Mouse (Mus musculus) C2C12 (cell line): Measurements from ENCODE around the gene Tmed2. TPM values are rescaled to one million over a fixed set of nuclear protein-coding genes. Genes with fewer than 3 reads are reported as not detected.

Source experiments
- H3K27me3 ChIP-seq: one replicate; pipeline ENCODE4 v1.6.1; 2011; ENCODE audit not compliant: control insufficient read depth, insufficient read depth, insufficient read length
- H3K36me3 ChIP-seq: one replicate; pipeline ENCODE4 v1.6.1; 2011; ENCODE audit not compliant: control insufficient read depth, insufficient read depth
- H3K4me3 ChIP-seq: one replicate; pipeline ENCODE4 v1.5.1; 2011; ENCODE audit warnings: mild to moderate bottlenecking, control low read depth; ENCODE audit not compliant: poor library complexity, insufficient read depth, severe bottlenecking
- H3K79me2 ChIP-seq: one replicate; pipeline ENCODE4 v1.6.1; 2011; ENCODE audit not compliant: control insufficient read depth, insufficient read depth
- H3K79me3 ChIP-seq: one replicate; pipeline ENCODE4 v1.6.1; 2011; ENCODE audit warnings: low read depth, control low read depth
- H3ac ChIP-seq: one replicate; pipeline ENCODE3; 2011; ENCODE audit warnings: low read depth; ENCODE audit not compliant: control insufficient read depth, insufficient read length
- CEBPB ChIP-seq: IDR thresholded peaks from one replicate; pipeline ENCODE4 v1.6.1; 2011; ENCODE audit warnings: low read depth, mild to moderate bottlenecking, control low read depth, moderate library complexity
- CTCF ChIP-seq: IDR thresholded peaks from one replicate; pipeline ENCODE4 v1.5.1; 2011; ENCODE audit not compliant: control insufficient read depth, insufficient read depth, insufficient read length
- FOSL1 ChIP-seq: IDR thresholded peaks from one replicate; pipeline ENCODE4 v1.8.0; 2011; ENCODE audit warnings: mild to moderate bottlenecking, low read length; ENCODE audit not compliant: poor library complexity, insufficient read depth, severe bottlenecking
- MAX ChIP-seq: IDR thresholded peaks from one replicate; pipeline ENCODE4 v1.6.1; 2011; ENCODE audit warnings: mild to moderate bottlenecking, control low read depth
- MYOD1 ChIP-seq: IDR thresholded peaks from one replicate; pipeline ENCODE4 v1.6.1; 2011; ENCODE audit warnings: low read depth; ENCODE audit not compliant: control insufficient read depth, insufficient read length
- MYOG ChIP-seq: IDR thresholded peaks from one replicate; pipeline ENCODE4 v1.6.1; 2011; ENCODE audit not compliant: control insufficient read depth, insufficient read length; ENCODE audit errors: extremely low read depth
- USF1 ChIP-seq: IDR thresholded peaks from one replicate; pipeline ENCODE4 v1.6.1; 2011; ENCODE audit warnings: low read depth, mild to moderate bottlenecking, control low read depth, moderate library complexity
- polyA plus RNA-seq: library from polyadenylated mRNA; unstranded; fragments of >200 nt; fragmentation: generic; extraction: Trizol; gene quantifications from one replicate; pipeline ENCODE4 v1.2.1, GENCODE M21; 2012; ENCODE audit warnings: missing spikeins

Gene Tmed2
- polyA plus RNA-seq, 1 experiment: 187 TPM

GRCm38 (mm10) chr5:124531583-124531930 is 8.9 kb upstream of the Tmed2 start:
- H3K36me3 ChIP-seq: no peaks in the 10 kb centered on the region
- no peaks in the 10 kb centered on the region for H3K27me3 ChIP-seq
- no peaks in the 10 kb centered on the region for H3K79me2 ChIP-seq
- H3ac ChIP-seq: peak overlapping the region; percentile 56
- TF ChIP-seq CTCF: no peak
- TF ChIP-seq CEBPB: no peak
- no peak for TF ChIP-seq FOSL1
- TF ChIP-seq MAX: no peak
- no peak for TF ChIP-seq MYOG
- peaks cover 2% of the 10 kb centered on the region for H3K79me3 ChIP-seq
- H3K4me3 ChIP-seq: peak overlapping the region; percentile 49

GRCm38 (mm10) chr5:124532451-124532850 is 8.0 kb upstream of the Tmed2 start:
- H3K36me3 ChIP-seq: no peaks in the 10 kb centered on the region
- no peaks in the 10 kb centered on the region for H3K79me2 ChIP-seq
- no peak for TF ChIP-seq CTCF
- H3K4me3 ChIP-seq: no peak overlapping the region
- no peaks in the 10 kb centered on the region for H3K27me3 ChIP-seq
- H3ac ChIP-seq: no peak overlapping the region
- peaks cover 2% of the 10 kb centered on the region for H3K79me3 ChIP-seq

GRCm38 (mm10) chr5:124535016-124535415 is 5.5 kb upstream of the Tmed2 start:
- no peak overlapping the region for H3K4me3 ChIP-seq
- no peaks in the 10 kb centered on the region for H3K79me2 ChIP-seq
- H3K36me3 ChIP-seq: no peaks in the 10 kb centered on the region
- no peak overlapping the region for H3ac ChIP-seq
- no peaks in the 10 kb centered on the region for H3K27me3 ChIP-seq
- no peak for TF ChIP-seq MYOD1
- TF ChIP-seq FOSL1: no peak
- TF ChIP-seq MAX: no peak
- no peak for TF ChIP-seq CTCF
- H3K79me3 ChIP-seq: peaks cover 2% of the 10 kb centered on the region

DNA sequence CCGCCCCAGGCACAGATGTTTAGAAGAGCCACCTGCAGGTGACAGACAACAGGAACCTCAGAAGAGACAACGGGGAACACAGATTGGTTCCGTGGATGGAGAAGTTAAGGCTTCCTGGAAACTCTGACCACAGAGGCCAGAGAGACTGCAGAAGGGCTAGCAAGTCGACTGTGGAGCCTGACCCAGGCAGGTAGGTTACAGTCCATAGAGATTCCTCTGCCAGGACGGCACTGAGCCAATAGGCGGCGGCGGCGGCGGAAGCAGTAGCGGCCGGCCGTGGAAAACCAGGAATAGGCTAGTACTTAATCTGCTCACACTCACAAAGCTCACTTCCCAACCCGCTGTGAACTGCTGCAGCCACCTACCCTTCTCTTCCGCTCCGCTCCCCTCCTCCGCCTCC is 3.7 kb upstream of the Tmed2 start:
- Histone ChIP-seq H3ac (no peak overlapping the region), H3K36me3 (no peaks in the 10 kb centered on the region), H3K4me3 (no peak overlapping the region), H3K79me3 (peaks cover 8% of the 10 kb centered on the region), H3K27me3 (no peaks in the 10 kb centered on the region), H3K79me2 (peaks cover 10% of the 10 kb centered on the region)
- TF ChIP-seq CTCF (no peak), MAX (no peak), MYOG (no peak), FOSL1 (no peak), CEBPB (no peak), MYOD1 (no peak), USF1 (no peak)

GRCm38 (mm10) chr5:124538813-124539792 is 1.4 kb upstream of the Tmed2 start:
- H3ac ChIP-seq: no peak overlapping the region
- TF ChIP-seq CTCF (no peak), MYOD1 (no peak), MAX (no peak), CEBPB (no peak), FOSL1 (no peak), USF1 (no peak), MYOG (no peak)
- H3K4me3 ChIP-seq: no peak overlapping the region
- peaks cover 33% of the 10 kb centered on the region for H3K79me2 ChIP-seq
- peaks cover 22% of the 10 kb centered on the region for H3K36me3 ChIP-seq
- peaks cover 30% of the 10 kb centered on the region for H3K79me3 ChIP-seq
- no peaks in the 10 kb centered on the region for H3K27me3 ChIP-seq

DNA sequence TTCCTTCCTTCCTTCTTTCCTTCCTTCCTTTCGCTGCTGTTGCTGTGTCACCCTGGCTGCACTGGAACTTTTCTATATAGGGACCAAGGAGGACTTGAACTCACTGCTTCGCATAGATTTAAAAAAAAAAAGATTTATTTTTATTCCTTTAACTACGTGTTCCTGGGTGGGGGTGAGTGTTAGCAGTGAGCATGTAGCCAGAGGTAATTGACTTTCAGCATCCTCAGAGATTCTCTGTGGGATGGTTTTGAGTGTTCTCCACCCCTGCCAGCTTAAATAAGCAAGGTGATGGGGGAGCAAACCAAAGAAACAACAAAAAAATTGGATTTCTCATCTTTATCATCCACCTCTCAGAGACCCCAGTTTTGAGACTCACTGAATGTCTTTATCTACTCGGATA is 590 bp upstream of the Tmed2 start:
- Histone ChIP-seq H3K79me2 (peaks cover 41% of the 10 kb centered on the region), H3K27me3 (no peaks in the 10 kb centered on the region), H3K4me3 (peak overlapping the region; percentile 31), H3K36me3 (peaks cover 30% of the 10 kb centered on the region), H3K79me3 (peaks cover 38% of the 10 kb centered on the region), H3ac (no peak overlapping the region)
- TF ChIP-seq MAX: no peak
- no peak for TF ChIP-seq CTCF
- no peak for TF ChIP-seq USF1
- no peak for TF ChIP-seq MYOG
- TF ChIP-seq MYOD1: no peak
- TF ChIP-seq FOSL1: no peak
- TF ChIP-seq CEBPB: no peak
